Mouse (Mus musculus): ENCODE data around the gene Svbp.

Svbp gene

DNA sequence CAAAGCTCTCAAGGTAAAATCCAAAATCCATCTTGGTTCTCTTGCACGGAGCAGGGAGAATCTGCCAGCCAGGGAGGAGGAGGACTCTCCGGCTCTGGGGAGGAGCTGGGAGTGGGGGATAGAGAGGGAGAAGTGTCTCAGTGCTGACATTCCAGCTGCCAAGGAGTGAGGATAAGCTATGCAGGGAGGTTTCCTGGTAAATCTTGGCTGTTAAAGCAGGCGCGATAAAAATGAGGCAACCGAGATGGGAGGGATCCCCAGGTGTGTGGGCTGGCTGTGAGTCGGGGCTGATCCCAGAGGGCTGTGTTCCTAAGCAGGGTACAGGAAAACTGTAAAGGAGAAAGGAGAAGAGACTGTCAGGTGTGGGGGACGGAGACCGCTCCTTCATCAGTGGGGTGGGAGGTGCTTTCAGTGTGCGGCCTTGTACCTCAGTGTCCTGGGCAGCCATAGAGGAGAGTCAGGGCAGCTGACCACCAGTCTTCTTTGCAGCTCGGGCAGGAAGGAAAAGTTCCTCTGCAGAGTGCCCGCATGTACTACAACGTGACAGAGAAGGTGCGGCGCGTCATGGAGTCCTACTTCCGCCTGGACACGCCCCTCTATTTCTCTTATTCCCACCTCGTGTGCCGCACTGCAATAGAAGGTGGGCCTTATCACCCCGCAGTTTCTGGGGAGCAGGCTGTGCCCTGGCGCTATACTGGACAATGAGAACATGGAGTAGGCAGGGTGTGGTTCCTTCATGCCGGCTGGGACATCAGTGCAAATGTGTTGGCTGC is 49.5 kb downstream of the Svbp start:
- DNase-seq (ENCODE audit: extremely low spot score, low read depth, low spot score) = no peak

DNA sequence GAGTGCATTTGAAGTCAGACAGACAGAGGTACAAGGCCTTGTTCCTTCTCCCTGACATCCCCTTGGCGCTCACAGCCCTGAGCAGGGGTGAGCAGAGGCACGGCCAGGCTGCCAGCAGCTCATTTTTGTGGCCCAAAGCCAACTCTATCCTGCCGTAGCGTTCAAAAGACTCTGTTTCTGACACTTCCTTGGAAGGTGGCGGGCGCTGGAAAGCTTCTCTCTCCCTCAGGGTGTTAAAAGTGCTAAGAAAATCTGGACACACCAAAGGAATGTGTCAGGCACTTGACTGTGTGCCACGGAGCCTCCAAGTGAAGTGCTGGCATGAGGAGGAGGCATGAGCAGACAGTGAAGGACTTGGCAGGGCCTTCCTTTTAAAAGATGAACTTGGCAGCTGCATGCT is 50.5 kb downstream of the Svbp start:
- DNase-seq (ENCODE audit: extremely low spot score, low read depth, low spot score) = no peak

DNA sequence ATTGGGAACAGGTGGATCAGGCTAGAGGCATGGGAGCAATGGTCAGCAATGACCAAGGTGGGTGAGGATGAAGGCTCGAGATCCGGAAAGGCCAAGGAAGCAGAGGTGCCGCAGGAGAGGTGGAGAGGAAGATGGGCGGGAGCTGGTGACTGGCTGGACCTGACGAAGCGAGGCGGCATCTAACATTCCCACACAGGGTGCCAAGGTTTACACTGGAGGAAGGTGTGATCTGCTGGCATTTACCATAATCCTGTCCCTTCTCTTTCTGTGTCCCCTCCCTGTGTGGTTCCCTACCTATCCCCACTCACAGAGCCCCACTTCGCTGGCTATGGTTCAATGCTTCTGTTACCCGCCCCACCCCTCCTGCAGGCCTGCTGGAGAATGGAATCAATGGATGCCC is 50.9 kb downstream of the Svbp start:
- no peak for DNase-seq (ENCODE audit: extremely low spot score, low read depth, low spot score)

DNA sequence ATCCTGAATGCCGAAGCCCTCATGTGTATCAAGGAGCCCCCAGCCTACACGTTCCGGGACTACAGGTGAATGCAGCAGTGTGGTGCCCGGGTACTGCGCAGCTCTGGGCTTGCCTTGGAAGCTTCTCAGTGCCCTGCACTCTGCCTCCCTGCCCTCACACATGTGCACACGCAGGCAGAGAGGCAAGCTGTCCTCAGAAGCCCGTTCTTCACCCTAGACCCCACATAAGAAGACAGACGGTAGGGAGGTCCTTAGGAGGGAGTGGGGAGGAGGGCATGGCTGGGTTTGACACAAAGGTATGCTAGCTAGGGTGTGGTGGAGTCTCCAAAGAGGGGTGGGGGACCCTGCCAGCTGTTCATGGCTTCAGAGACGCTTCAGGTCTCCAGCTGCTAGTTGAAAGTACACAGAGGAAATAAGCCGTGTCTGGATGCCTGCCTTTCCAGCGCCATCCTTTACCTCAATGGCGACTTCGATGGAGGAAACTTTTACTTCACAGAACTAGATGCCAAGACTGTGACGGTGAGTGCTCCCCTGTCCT is 51.7 kb downstream of the Svbp start:
- DNase-seq (ENCODE audit: extremely low spot score, low read depth, low spot score) = no peak

DNA sequence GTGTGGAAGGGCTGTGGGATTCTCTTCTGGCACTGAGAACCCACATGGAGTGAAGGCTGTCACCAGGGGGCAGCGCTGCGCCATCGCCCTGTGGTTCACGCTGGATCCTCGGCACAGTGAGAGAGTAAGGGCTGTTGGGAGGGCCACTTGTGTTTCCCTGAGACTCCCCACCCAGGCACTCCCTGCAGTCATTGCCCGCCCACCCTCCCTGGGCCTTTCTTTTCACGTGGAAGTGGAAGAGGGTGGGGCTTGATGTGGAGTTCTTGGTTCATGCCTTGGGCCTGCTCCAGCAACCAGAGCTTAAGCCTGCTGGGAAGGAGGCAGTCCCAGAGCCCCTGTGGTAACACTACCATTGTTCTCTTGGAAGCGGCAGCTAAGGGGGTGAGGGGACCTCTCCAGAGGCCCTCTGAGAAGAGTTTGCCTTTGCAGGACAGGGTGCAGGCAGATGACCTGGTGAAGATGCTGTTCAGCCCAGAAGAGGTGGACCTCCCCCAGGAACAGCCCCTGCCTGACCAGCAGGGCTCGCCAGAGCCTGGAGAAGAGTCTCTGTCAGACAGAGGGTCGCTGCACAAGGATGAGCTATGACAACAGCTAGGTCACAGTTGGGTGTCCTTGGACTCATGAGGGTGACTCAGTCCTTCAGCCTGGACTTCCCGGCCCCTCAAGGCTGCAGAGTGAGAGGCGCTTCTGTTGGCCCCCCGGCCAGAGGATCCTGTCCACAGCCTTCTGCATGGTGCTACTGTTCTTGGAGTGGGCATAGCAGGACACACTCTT is 52.5 kb downstream of the Svbp start:
- DNase-seq (ENCODE audit: extremely low spot score, low read depth, low spot score) = no peak

DNA sequence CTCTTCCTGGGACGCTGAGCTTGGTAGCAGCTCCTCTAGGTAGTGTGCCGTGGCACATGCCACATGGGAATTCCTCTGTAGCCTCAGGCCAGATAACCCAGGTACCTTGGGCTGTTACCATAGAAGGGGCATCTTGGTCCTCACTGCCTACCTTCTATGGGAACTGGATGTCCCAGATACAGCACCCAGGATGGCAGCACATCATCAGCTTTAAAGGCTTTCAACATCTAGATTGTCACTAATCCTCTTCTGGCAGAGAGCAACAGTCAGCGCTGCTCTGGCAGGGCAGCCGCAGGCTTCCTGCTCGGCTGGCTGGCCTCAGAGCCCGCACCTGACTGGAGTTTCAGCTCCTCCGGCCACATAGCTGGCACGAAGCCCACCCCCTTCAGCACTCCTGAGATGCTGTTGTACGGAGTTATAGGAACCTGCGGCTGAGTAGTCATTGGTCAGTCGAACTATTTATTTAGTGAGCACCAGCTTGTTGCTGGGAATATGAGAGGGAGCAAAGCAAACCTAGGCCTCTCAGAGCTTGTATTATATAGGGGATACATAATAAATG is 53.4 kb downstream of the Svbp start:
- DNase-seq (ENCODE audit: extremely low spot score, low read depth, low spot score) = no peak
